Mouse (Mus musculus) layer of hippocampus, adult 2 months (tissue): ENCODE data around the gene Txk. TPM values are rescaled to one million over a fixed set of nuclear protein-coding genes. Genes with fewer than 3 reads are reported as not detected.

Experiments
- DNase-seq, 2 experiments: peaks; one replicate each; pipeline ENCODE4 v3.0.0; 2022; ENCODE audit warnings: low spot score in 2 of 2
- H3K27ac ChIP-seq: fragments of 200-600 bp; 2 replicates; pipeline ENCODE4 v1.8.1; 2022
- H3K4me3 ChIP-seq: fragments of 200-600 bp; 2 replicates; pipeline ENCODE4 v1.8.1; 2022; ENCODE audit warnings: mild to moderate bottlenecking
- CTCF ChIP-seq: fragments of 200-600 bp; conservative IDR thresholded peaks from 2 replicates; pipeline ENCODE4 v1.8.1; 2022; ENCODE audit warnings: antibody characterized with exemption, mild to moderate bottlenecking, moderate library complexity
- total RNA-seq, 2 experiments: library from RNA; stranded (reverse); gene quantifications; 2 replicates each; pipeline ENCODE4 v1.2.3; 2021

Txk gene
- total RNA-seq, 2 experiments from 2014 or later, result not detected

DNA sequence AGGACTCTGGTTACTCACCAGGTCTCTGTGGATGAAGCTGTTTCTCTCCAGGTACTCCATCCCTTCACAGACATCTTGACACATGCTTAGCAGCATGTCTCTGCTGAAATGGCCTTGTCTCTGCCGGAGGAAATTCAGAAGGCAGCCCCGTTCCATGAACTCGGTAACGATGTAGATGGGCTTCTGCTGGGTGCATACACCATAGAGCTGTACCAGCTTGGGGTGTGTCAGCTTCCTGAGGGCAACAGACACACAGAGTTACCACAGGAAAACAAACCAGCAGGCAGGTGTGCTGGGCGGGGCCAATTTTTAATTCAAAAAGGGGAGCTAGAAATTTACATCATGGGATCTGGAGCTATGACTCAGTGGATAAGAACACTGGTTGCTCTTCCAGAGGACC lies 11.0 kb upstream of the Txk start:
- no peak overlapping the region for H3K27ac ChIP-seq
- DNase-seq, result no peak
- TF ChIP-seq CTCF, result no peak
- H3K4me3 ChIP-seq, result no peak overlapping the region

DNA sequence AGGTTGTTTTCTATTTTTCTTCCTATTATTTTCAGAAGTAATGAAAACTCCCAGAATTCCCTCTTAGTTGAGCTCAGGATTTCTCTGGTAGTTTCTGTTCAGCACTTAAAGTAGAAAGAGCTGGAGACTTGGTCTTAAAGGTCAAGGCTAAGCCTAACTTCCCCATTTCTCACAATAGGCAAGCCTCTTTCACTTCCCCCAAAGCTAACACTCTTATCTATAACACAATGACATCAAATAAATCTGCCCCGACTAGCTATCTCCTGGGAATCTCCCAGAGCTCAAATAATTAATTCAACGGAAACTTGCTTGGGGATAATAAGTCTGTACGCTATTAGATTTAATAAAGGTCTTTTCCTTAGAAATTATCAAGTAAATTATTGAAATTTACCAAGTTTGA lies 10.4 kb upstream of the Txk start:
- DNase-seq, result no peak
- Histone ChIP-seq H3K4me3 (no peak overlapping the region), H3K27ac (no peak overlapping the region)
- no peak for TF ChIP-seq CTCF

- no peak for TF ChIP-seq CTCF
- no peak for DNase-seq
- H3K27ac ChIP-seq, result no peak overlapping the region
- H3K4me3 ChIP-seq, result no peak overlapping the region
These were observed 9.2 kb upstream of the Txk start for GRCm38 (mm10) chr5:72761758-72762157.

DNA sequence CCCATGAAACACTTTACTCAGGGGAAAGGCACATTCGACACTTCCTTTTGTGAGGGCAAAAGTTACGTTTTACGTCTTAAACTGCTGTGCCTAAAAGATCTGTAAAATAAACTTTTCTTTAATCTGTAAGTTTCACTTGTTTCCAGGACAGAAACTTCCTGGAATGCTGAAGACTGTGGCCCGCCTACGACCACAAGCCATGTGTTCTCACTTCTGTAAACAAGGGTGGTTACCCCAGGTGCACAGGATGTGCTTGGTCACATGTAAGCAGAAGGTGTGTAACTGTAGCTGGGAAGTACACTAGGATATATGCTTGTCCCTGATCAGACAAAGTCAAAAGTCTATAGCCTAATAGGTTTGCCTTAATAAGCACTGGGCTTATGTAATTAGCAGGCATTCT lies 8.7 kb upstream of the Txk start:
- TF ChIP-seq CTCF, result no peak
- H3K4me3 ChIP-seq, result no peak overlapping the region
- H3K27ac ChIP-seq, result no peak overlapping the region
- DNase-seq, result no peak

- Histone ChIP-seq H3K4me3 (no peak overlapping the region), H3K27ac (no peak overlapping the region)
- no peak for DNase-seq
- peak; percentile 81 for TF ChIP-seq CTCF
These were observed 6.6 kb upstream of the Txk start for GRCm38 (mm10) chr5:72758925-72759924.

- H3K4me3 ChIP-seq, result no peak overlapping the region
- TF ChIP-seq CTCF, result no peak
- DNase-seq, result no peak
- no peak overlapping the region for H3K27ac ChIP-seq
These were observed 4.7 kb upstream of the Txk start for GRCm38 (mm10) chr5:72757155-72757773.

DNA sequence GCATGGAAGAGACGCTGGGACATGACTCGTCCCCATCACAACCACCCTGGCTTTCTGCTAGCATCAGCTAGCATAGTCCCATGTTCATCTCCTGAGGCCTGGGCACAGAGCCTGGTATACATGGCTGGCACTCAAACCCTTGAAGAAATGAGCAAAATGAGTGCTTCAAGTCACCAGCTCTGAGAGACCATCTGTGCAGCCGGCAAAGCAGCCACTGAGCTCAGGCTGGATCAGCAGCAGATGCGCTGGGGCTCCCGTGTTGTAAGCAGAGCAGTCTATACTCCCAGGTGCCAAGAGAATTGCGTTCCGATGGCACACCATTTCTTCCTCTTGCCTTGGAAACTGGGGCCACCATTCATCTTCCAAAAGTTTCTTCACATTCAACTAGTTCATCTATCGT lies 3.4 kb upstream of the Txk start:
- H3K4me3 ChIP-seq, result no peak overlapping the region
- no peak overlapping the region for H3K27ac ChIP-seq
- peak; percentile 32 to 37 for DNase-seq
- no peak for TF ChIP-seq CTCF

- Histone ChIP-seq H3K4me3 (no peak overlapping the region), H3K27ac (no peak overlapping the region)
- TF ChIP-seq CTCF, result no peak
- DNase-seq, result no peak
These were observed 2.5 kb upstream of the Txk start for GRCm38 (mm10) chr5:72755035-72755434.

DNA sequence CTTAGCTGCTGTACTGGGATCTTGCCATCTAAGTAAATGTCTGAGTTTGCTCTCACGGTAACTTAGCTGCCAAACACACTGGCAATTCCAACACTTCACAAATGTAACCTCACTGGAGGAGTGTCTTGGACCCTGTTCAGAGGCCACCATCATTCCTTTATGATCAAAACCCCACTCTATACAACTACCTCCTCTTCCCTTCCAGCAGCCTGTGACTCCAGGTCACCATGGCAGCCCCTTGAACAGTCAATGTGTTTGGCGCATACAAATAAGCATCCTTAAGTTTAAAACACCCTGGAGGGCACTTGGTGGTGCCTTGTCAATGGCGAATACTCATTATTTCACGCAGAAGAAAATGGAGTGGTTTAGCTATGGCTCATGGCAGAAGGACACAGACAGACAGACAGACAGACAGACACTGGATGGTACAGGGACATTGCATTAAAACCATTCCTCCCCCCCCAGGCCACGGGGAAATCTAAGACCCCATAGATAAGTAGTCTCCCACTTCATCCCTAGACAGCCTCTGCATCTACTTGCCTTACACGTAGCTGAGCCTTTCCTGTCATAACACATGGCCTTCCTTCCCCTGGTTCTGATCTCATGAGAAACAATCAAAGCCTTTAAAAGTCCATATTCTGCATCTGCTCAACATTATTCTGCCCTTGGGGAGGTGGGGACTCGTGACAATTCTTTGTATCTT lies 1.4 kb downstream of the Txk start:
- H3K4me3 ChIP-seq, result no peak overlapping the region
- H3K27ac ChIP-seq, result no peak overlapping the region
- TF ChIP-seq CTCF, result no peak
- no peak for DNase-seq

DNA sequence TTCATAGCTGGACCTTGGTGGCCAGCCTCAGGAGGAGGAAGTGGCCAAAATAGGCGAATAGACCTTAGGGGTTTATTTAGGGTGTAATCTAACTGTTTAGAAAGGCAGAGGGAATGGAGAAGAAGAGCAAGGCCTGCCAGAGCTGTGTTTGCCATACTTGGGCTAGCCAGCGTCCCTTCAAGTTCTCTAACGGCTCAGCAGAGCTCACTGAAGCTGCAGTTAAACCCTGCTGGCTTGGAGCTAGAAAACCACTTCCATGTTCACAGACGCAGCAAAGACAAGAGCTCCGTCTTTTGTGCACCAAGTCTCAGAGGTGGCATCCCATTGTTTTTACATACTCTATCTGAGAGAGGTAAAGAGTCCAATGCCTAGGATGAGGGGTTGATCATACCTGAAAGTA lies 2.4 kb downstream of the Txk start:
- no peak for TF ChIP-seq CTCF
- DNase-seq, result no peak
- no peak overlapping the region for H3K27ac ChIP-seq

DNA sequence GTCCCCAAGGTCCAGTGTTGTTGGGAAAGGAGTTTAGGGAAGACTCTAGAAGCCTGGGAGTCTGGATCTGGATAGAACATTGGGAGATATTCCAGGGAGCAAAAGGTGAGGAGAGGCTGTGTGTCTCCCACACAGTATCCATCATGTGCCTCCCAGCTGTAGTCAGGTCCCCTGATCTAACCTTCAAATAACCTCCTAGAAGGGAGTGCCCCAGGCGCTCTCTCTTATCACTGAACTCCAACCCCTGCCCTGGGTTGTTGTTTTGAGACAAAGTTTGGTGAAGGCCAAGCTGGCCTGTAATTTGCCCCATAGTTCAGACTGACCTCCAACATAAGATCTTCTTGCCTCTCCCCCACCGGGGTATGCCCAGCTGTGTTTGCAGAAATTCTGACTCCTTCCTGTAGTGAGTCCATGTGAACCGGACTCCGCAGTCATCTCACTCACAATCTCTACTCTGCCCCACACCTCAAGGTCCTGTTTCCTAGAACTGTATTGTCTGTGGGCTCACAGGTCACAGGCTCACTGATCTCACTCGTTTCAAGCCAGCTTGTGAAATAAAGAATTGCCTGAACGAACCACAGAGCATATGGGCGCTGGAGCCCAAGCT lies 3.8 kb downstream of the Txk start:
- no peak for TF ChIP-seq CTCF

More for the DNA sequence above, 2.4 kb downstream of the Txk start:
- no peak overlapping the region for H3K4me3 ChIP-seq

GRCm38 (mm10) chr5:72747384-72747783 lies 5.2 kb downstream of the Txk start:
- peak; percentile 25 to 69 for DNase-seq
- Histone ChIP-seq H3K27ac (no peak overlapping the region), H3K4me3 (no peak overlapping the region)
- no peak for TF ChIP-seq CTCF

More for the DNA sequence above, 3.8 kb downstream of the Txk start:
- no peak overlapping the region for H3K27ac ChIP-seq
- H3K4me3 ChIP-seq, result no peak overlapping the region
- DNase-seq, result no peak

GRCm38 (mm10) chr5:72746461-72746860 lies 6.1 kb downstream of the Txk start:
- no peak for DNase-seq
- TF ChIP-seq CTCF, result no peak
- H3K4me3 ChIP-seq, result no peak overlapping the region
- no peak overlapping the region for H3K27ac ChIP-seq
